Mouse (Mus musculus): ENCODE results near the gene Zfp775. TPM values are rescaled to one million over a fixed set of nuclear protein-coding genes. Genes with fewer than 3 reads are reported as not detected.
"Not testable (repeated sequence)": the region's sequence is repeated elsewhere in the genome, so short reads cannot be mapped to it uniquely, and the experiment has no call there.

Gene Zfp775
- polyA plus RNA-seq, 1 experiment from 2014 or later: 17.2 TPM

DNA sequence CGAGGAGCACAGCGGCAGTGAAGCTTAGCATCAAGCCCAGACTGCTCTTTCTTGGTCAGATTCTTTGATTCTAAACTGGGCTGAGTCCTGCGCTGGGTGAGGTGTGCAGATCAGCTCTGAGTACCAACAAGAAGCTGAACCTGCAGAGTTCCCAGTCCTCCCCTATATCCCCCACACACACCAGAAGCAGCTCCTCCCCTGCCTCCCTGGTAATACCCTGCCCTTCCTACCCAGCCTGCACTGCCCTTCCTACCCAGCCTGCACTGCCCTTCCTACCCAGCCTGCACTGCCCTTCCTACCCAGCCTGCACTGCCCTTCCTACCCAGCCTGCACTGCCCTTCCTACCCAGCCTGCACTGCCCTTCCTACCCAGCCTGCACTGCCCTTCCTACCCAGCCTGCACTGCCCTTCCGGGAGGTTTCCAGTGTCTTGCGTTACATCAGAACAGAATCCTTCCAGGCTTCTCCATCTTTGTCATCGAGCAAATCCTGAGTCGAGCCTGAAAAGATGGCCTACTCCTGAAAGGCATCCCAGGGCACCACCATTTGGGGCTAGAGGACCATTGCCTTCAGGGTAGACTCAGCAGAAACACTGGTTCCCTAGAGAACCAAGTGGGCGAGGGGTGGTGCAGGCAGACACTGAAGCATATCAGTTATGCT, 20.5 kb downstream of the Zfp775 start:
- not testable (repeated sequence) for H3K27ac ChIP-seq (ENCODE audit: low read length); H3K27me3 ChIP-seq (replicated peaks; ENCODE audit: control insufficient read depth, insufficient read depth, low read length); H3K9me3 ChIP-seq (ENCODE audit: control insufficient read depth, low read length); H3K9ac ChIP-seq (replicated peaks; ENCODE audit: low read depth, low read length); H3K4me2 ChIP-seq (ENCODE audit: low read length); H3K4me3 ChIP-seq (replicated peaks; ENCODE audit: low read length); ATAC-seq; H3K4me1 ChIP-seq (replicated peaks; ENCODE audit: control insufficient read depth, insufficient read depth, low read length)
- peaks cover 14% of the 10 kb centered on the region for H3K36me3 ChIP-seq (ENCODE audit: control insufficient read depth, insufficient read depth)
- 85% methylated on average over 8 of the region's 8 CpGs for WGBS

- Histone ChIP-seq H3K9ac (replicated peaks; ENCODE audit: low read depth, low read length) (no peak overlapping the region), H3K36me3 (ENCODE audit: control insufficient read depth, insufficient read depth) (peaks cover 14% of the 10 kb centered on the region), H3K27me3 (replicated peaks; ENCODE audit: control insufficient read depth, insufficient read depth, low read length) (peaks cover 3% of the 10 kb centered on the region), H3K4me1 (replicated peaks; ENCODE audit: control insufficient read depth, insufficient read depth, low read length) (peaks cover 11% of the 10 kb centered on the region), H3K4me2 (ENCODE audit: low read length) (no peak overlapping the region), H3K27ac (ENCODE audit: low read length) (no peak overlapping the region), H3K9me3 (ENCODE audit: control insufficient read depth, low read length) (no peaks in the 10 kb centered on the region), H3K4me3 (replicated peaks; ENCODE audit: low read length) (no peak overlapping the region)
- WGBS: 35% methylated on average over 1 of the region's 1 CpGs
- ATAC-seq: no peak
These were observed 21.6 kb downstream of the Zfp775 start for GRCm38 (mm10) chr6:48623460-48623859.

GRCm38 (mm10) chr6:48626464-48626863, 24.6 kb downstream of the Zfp775 start, which contains the start of gene AI854703:
AI854703 (plus strand) TSS chr6:48626764.
- H3K27ac ChIP-seq (ENCODE audit: low read length): no peak within 1 kb of the TSS
- no peak for ATAC-seq
- 15% methylated on average over 8 of the region's 8 CpGs for WGBS
- H3K9me3 ChIP-seq (ENCODE audit: control insufficient read depth, low read length): no peaks in the 10 kb centered on the region
- H3K4me1 ChIP-seq (replicated peaks; ENCODE audit: control insufficient read depth, insufficient read depth, low read length): peaks cover 22% of the 10 kb centered on the region
- peak within 1 kb of the TSS; percentile 83 for H3K4me2 ChIP-seq (ENCODE audit: low read length)
- H3K9ac ChIP-seq (replicated peaks; ENCODE audit: low read depth, low read length): peak within 1 kb of the TSS; percentile 61
- no peaks in the 10 kb centered on the region for H3K36me3 ChIP-seq (ENCODE audit: control insufficient read depth, insufficient read depth)
- peaks cover 9% of the 10 kb centered on the region for H3K27me3 ChIP-seq (replicated peaks; ENCODE audit: control insufficient read depth, insufficient read depth, low read length)
- H3K4me3 ChIP-seq (replicated peaks; ENCODE audit: low read length): peak within 1 kb of the TSS; percentile 57

DNA sequence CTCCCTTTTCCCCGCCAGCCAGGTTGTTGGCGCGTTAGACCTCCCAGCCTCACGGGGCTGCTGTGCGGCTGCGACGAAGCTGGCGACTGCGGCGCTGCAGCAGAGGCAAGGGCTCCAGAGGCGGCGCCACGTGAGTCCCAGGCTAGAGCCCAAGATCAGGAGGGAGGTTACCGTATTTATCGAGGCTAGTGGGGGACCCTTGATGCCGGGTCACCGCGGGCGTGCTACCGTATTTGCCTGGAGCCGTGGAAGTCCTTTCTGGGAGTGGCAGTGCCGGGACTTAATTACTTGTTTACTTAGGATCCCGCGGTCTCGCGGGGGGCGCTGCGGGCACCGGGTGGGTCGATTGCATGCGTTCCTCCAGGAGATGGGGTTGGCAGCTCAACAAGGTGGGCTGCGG, 25.1 kb downstream of the Zfp775 start:
- H3K4me3 ChIP-seq (replicated peaks; ENCODE audit: low read length): peak overlapping the region; percentile 57
- H3K36me3 ChIP-seq (ENCODE audit: control insufficient read depth, insufficient read depth): no peaks in the 10 kb centered on the region
- peaks cover 9% of the 10 kb centered on the region for H3K27me3 ChIP-seq (replicated peaks; ENCODE audit: control insufficient read depth, insufficient read depth, low read length)
- H3K4me1 ChIP-seq (replicated peaks; ENCODE audit: control insufficient read depth, insufficient read depth, low read length): peaks cover 22% of the 10 kb centered on the region
- ATAC-seq: peak; percentile 57
- under 1% methylated on average over 32 of the region's 32 CpGs for WGBS
- H3K9me3 ChIP-seq (ENCODE audit: control insufficient read depth, low read length): no peaks in the 10 kb centered on the region
- no peak overlapping the region for H3K27ac ChIP-seq (ENCODE audit: low read length)
- H3K9ac ChIP-seq (replicated peaks; ENCODE audit: low read depth, low read length): peak overlapping the region; percentile 61
- peak overlapping the region; percentile 83 for H3K4me2 ChIP-seq (ENCODE audit: low read length)

GRCm38 (mm10) chr6:48627511-48627924, 25.7 kb downstream of the Zfp775 start:
- no peaks in the 10 kb centered on the region for H3K36me3 ChIP-seq (ENCODE audit: control insufficient read depth, insufficient read depth)
- H3K27me3 ChIP-seq (replicated peaks; ENCODE audit: control insufficient read depth, insufficient read depth, low read length): peaks cover 9% of the 10 kb centered on the region
- no peak overlapping the region for H3K27ac ChIP-seq (ENCODE audit: low read length)
- no peak for ATAC-seq
- peaks cover 22% of the 10 kb centered on the region for H3K4me1 ChIP-seq (replicated peaks; ENCODE audit: control insufficient read depth, insufficient read depth, low read length)
- 4% methylated on average over 7 of the region's 7 CpGs for WGBS
- H3K9me3 ChIP-seq (ENCODE audit: control insufficient read depth, low read length): no peaks in the 10 kb centered on the region
- H3K4me3 ChIP-seq (replicated peaks; ENCODE audit: low read length): peak overlapping the region; percentile 57
- peak overlapping the region; percentile 83 for H3K4me2 ChIP-seq (ENCODE audit: low read length)
- peak overlapping the region; percentile 61 for H3K9ac ChIP-seq (replicated peaks; ENCODE audit: low read depth, low read length)

DNA sequence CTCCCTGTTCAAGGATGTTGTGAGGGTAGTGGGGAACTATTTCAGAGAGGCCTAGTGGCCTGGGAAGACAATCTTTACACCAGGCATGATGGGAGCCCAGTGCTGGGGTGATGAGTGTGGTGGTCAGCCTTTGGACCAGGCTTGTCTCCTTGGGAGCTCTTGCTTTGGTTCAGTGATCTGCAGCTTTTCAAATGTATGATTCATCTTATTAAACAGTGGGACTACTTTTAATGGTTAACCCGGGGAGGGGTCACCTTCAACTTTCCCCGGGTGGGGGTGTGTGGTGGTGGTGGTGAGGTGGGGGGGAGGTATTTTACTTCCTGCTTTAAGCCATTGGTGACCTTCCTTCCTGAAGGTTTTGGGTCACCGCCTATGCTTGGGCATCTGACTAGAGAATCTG, 26.5 kb downstream of the Zfp775 start:
- 83% methylated on average over 3 of the region's 3 CpGs for WGBS

GRCm38 (mm10) chr6:48628808-48629660, 27.2 kb downstream of the Zfp775 start:
- peaks cover 9% of the 10 kb centered on the region for H3K27me3 ChIP-seq (replicated peaks; ENCODE audit: control insufficient read depth, insufficient read depth, low read length)
- peaks cover 22% of the 10 kb centered on the region for H3K4me1 ChIP-seq (replicated peaks; ENCODE audit: control insufficient read depth, insufficient read depth, low read length)
- no peak overlapping the region for H3K27ac ChIP-seq (ENCODE audit: low read length)
- peak; percentile 79 for ATAC-seq
- peak overlapping the region; percentile 54 for H3K4me3 ChIP-seq (replicated peaks; ENCODE audit: low read length)
- H3K36me3 ChIP-seq (ENCODE audit: control insufficient read depth, insufficient read depth): no peaks in the 10 kb centered on the region
- 5% methylated on average over 54 of the region's 54 CpGs for whole genome bisulfite sequencing
- H3K4me2 ChIP-seq (ENCODE audit: low read length): peak overlapping the region; percentile 83
- H3K9me3 ChIP-seq (ENCODE audit: control insufficient read depth, low read length): no peaks in the 10 kb centered on the region
- H3K9ac ChIP-seq (replicated peaks; ENCODE audit: low read depth, low read length): peak overlapping the region; percentile 65

More for the DNA sequence above, 26.5 kb downstream of the Zfp775 start:
- no peaks in the 10 kb centered on the region for H3K36me3 ChIP-seq (ENCODE audit: control insufficient read depth, insufficient read depth)
- H3K9me3 ChIP-seq (ENCODE audit: control insufficient read depth, low read length): no peaks in the 10 kb centered on the region
- no peak overlapping the region for H3K9ac ChIP-seq (replicated peaks; ENCODE audit: low read depth, low read length)
- peaks cover 22% of the 10 kb centered on the region for H3K4me1 ChIP-seq (replicated peaks; ENCODE audit: control insufficient read depth, insufficient read depth, low read length)
- no peak overlapping the region for H3K4me3 ChIP-seq (replicated peaks; ENCODE audit: low read length)
- H3K27me3 ChIP-seq (replicated peaks; ENCODE audit: control insufficient read depth, insufficient read depth, low read length): peaks cover 9% of the 10 kb centered on the region
- no peak for ATAC-seq
- no peak overlapping the region for H3K4me2 ChIP-seq (ENCODE audit: low read length)
- H3K27ac ChIP-seq (ENCODE audit: low read length): no peak overlapping the region

DNA sequence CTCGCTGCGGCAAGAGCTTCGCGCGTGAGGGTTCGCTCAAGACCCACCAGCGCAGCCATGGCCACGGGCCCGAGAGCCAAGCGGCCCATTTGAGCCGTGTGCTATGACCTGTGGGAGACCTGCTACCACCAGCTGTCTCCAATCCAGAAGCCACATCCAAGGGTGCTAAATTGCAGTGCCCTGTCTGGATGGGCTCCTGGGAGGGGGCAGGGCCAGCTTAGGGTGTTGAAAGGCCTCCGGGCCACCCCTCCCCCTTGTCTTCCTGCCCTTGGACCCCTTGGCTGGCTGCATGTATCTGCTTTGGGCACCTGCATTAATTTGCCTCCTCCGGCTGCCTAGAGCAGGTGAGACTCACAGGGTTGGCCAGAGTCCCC, 27.8 kb downstream of the Zfp775 start:
- Histone ChIP-seq H3K9me3 (ENCODE audit: control insufficient read depth, low read length) (no peaks in the 10 kb centered on the region), H3K9ac (replicated peaks; ENCODE audit: low read depth, low read length) (peak overlapping the region; percentile 65), H3K36me3 (ENCODE audit: control insufficient read depth, insufficient read depth) (no peaks in the 10 kb centered on the region), H3K4me1 (replicated peaks; ENCODE audit: control insufficient read depth, insufficient read depth, low read length) (peaks cover 22% of the 10 kb centered on the region), H3K27me3 (replicated peaks; ENCODE audit: control insufficient read depth, insufficient read depth, low read length) (peaks cover 9% of the 10 kb centered on the region), H3K4me2 (ENCODE audit: low read length) (peak overlapping the region; percentile 83), H3K27ac (ENCODE audit: low read length) (no peak overlapping the region), H3K4me3 (replicated peaks; ENCODE audit: low read length) (peak overlapping the region; percentile 54)
- ATAC-seq: peak; percentile 32
- 17% methylated on average over 13 of the region's 13 CpGs for WGBS

- no peak overlapping the region for H3K9ac ChIP-seq (replicated peaks; ENCODE audit: low read depth, low read length)
- no peak overlapping the region for H3K27ac ChIP-seq (ENCODE audit: low read length)
- no peak overlapping the region for H3K4me3 ChIP-seq (replicated peaks; ENCODE audit: low read length)
- no peaks in the 10 kb centered on the region for H3K9me3 ChIP-seq (ENCODE audit: control insufficient read depth, low read length)
- peaks cover 9% of the 10 kb centered on the region for H3K27me3 ChIP-seq (replicated peaks; ENCODE audit: control insufficient read depth, insufficient read depth, low read length)
- no peaks in the 10 kb centered on the region for H3K36me3 ChIP-seq (ENCODE audit: control insufficient read depth, insufficient read depth)
- no peak overlapping the region for H3K4me2 ChIP-seq (ENCODE audit: low read length)
- no peak for ATAC-seq
- H3K4me1 ChIP-seq (replicated peaks; ENCODE audit: control insufficient read depth, insufficient read depth, low read length): peaks cover 22% of the 10 kb centered on the region
- 81% methylated on average over 8 of the region's 8 CpGs for WGBS
These were observed 29.0 kb downstream of the Zfp775 start for GRCm38 (mm10) chr6:48630831-48631230.
